Mouse (Mus musculus): ENCODE measurements around the gene Odf3l2. TPM values are rescaled to one million over a fixed set of nuclear protein-coding genes. Genes with fewer than 3 reads are reported as not detected.

Odf3l2 gene
- polyA plus RNA-seq, 1 experiment from 2014 or later = 0.17 TPM

- peak overlapping the region; percentile 80 for H3K4me3 ChIP-seq (replicated peaks)
- ATAC-seq (ENCODE audit: low FRiP score) = no peak
- H3K36me3 ChIP-seq = no peaks in the 10 kb centered on the region
- no peaks in the 10 kb centered on the region for H3K9me3 ChIP-seq (replicated peaks)
- peak overlapping the region; percentile 79 for H3K4me2 ChIP-seq
- H3K4me1 ChIP-seq = peaks cover 35% of the 10 kb centered on the region
- WGBS = 4% methylated on average over 23 of the region's 23 CpGs
- H3K9ac ChIP-seq (replicated peaks) = peak overlapping the region; percentile 95
- peaks cover 7% of the 10 kb centered on the region; the same call in 1 of the 2 replicates for H3K27me3 ChIP-seq (replicated peaks)
- H3K27ac ChIP-seq (replicated peaks) = peak overlapping the region; percentile 95; the same call in 1 of the 2 replicates
Observed at GRCm38 (mm10) chr10:79638486-79639204, 6.9 kb downstream of the Odf3l2 start.

- H3K27ac ChIP-seq (replicated peaks) = peak within 1 kb of the TSS; percentile 95
- H3K9me3 ChIP-seq (replicated peaks) = no peaks in the 10 kb centered on the region
- peak within 1 kb of the TSS; percentile 79 for H3K4me2 ChIP-seq
- peaks cover 7% of the 10 kb centered on the region; the same call in 1 of the 2 replicates for H3K27me3 ChIP-seq (replicated peaks)
- no peaks in the 10 kb centered on the region for H3K36me3 ChIP-seq
- peak within 1 kb of the TSS; percentile 95 for H3K9ac ChIP-seq (replicated peaks)
- H3K4me1 ChIP-seq = peaks cover 35% of the 10 kb centered on the region
- ATAC-seq (ENCODE audit: low FRiP score) = peak; percentile 92
- under 1% methylated on average over 98 of the region's 116 CpGs for WGBS
- peak within 1 kb of the TSS; percentile 80 for H3K4me3 ChIP-seq (replicated peaks)
Observed at GRCm38 (mm10) chr10:79637128-79638110, 8.1 kb downstream of the Odf3l2 start, which contains the start of gene Shc2. Shc2 (minus strand) TSS chr10:79637918.

- Histone ChIP-seq H3K9me3 (replicated peaks) (no peaks in the 10 kb centered on the region), H3K36me3 (no peaks in the 10 kb centered on the region), H3K4me2 (peak overlapping the region; percentile 79), H3K4me1 (peaks cover 35% of the 10 kb centered on the region), H3K9ac (replicated peaks) (peak overlapping the region; percentile 95), H3K27me3 (replicated peaks) (peaks cover 7% of the 10 kb centered on the region; the same call in 1 of the 2 replicates), H3K27ac (replicated peaks) (peak overlapping the region; percentile 95), H3K4me3 (replicated peaks) (peak overlapping the region; percentile 80)
- WGBS = 74% methylated on average over 8 of the region's 8 CpGs
- peak; percentile 16; the same call in 1 of the 2 replicates for ATAC-seq (ENCODE audit: low FRiP score)
Observed at GRCm38 (mm10) chr10:79636287-79636686, 9.3 kb downstream of the Odf3l2 start.

- no peak for ATAC-seq (ENCODE audit: low FRiP score)
- Histone ChIP-seq H3K4me2 (no peak overlapping the region), H3K4me3 (replicated peaks) (no peak overlapping the region), H3K9ac (replicated peaks) (no peak overlapping the region), H3K36me3 (no peaks in the 10 kb centered on the region), H3K27me3 (replicated peaks) (no peaks in the 10 kb centered on the region), H3K27ac (replicated peaks) (no peak overlapping the region), H3K9me3 (replicated peaks) (no peaks in the 10 kb centered on the region), H3K4me1 (peaks cover 25% of the 10 kb centered on the region)
- 84% methylated on average over 17 of the region's 17 CpGs for WGBS
Observed at GRCm38 (mm10) chr10:79633006-79633777, 12.3 kb downstream of the Odf3l2 start.

GRCm38 (mm10) chr10:79631432-79631831, 14.1 kb downstream of the Odf3l2 start:
- Histone ChIP-seq H3K9me3 (replicated peaks) (no peaks in the 10 kb centered on the region), H3K27ac (replicated peaks) (no peak overlapping the region), H3K4me1 (peaks cover 12% of the 10 kb centered on the region), H3K27me3 (replicated peaks) (no peaks in the 10 kb centered on the region), H3K36me3 (0 out of 2 replicates have a peak, but pooled peaks cover 2% of the 10 kb centered on the region), H3K4me2 (no peak overlapping the region), H3K4me3 (replicated peaks) (no peak overlapping the region), H3K9ac (replicated peaks) (no peak overlapping the region)
- ATAC-seq (ENCODE audit: low FRiP score) = no peak
- 69% methylated on average over 4 of the region's 4 CpGs for WGBS

- Histone ChIP-seq H3K36me3 (0 out of 2 replicates have a peak, but pooled peaks cover 10% of the 10 kb centered on the region), H3K27me3 (replicated peaks) (no peaks in the 10 kb centered on the region), H3K27ac (replicated peaks) (no peak overlapping the region), H3K4me3 (replicated peaks) (no peak overlapping the region), H3K9me3 (replicated peaks) (no peaks in the 10 kb centered on the region), H3K4me1 (no peaks in the 10 kb centered on the region), H3K4me2 (no peak overlapping the region), H3K9ac (replicated peaks) (no peak overlapping the region)
- no peak for ATAC-seq (ENCODE audit: low FRiP score)
- 85% methylated on average over 5 of the region's 5 CpGs for WGBS
Observed at GRCm38 (mm10) chr10:79628377-79628776, 17.2 kb downstream of the Odf3l2 start.

- H3K9me3 ChIP-seq (replicated peaks) = no peaks in the 10 kb centered on the region
- no peak overlapping the region for H3K27ac ChIP-seq (replicated peaks)
- 82% methylated on average over 10 of the region's 10 CpGs for WGBS
- H3K36me3 ChIP-seq = 0 out of 2 replicates have a peak, but pooled peaks cover 10% of the 10 kb centered on the region
- no peak overlapping the region for H3K9ac ChIP-seq (replicated peaks)
- H3K27me3 ChIP-seq (replicated peaks) = no peaks in the 10 kb centered on the region
- no peak for ATAC-seq (ENCODE audit: low FRiP score)
- H3K4me3 ChIP-seq (replicated peaks) = no peak overlapping the region
- no peaks in the 10 kb centered on the region for H3K4me1 ChIP-seq
- no peak overlapping the region for H3K4me2 ChIP-seq
Observed at GRCm38 (mm10) chr10:79626156-79626555, 19.4 kb downstream of the Odf3l2 start.

GRCm38 (mm10) chr10:79625398-79625797, 20.1 kb downstream of the Odf3l2 start:
- Histone ChIP-seq H3K27ac (replicated peaks) (no peak overlapping the region), H3K36me3 (0 out of 2 replicates have a peak, but pooled peaks cover 15% of the 10 kb centered on the region), H3K27me3 (replicated peaks) (no peaks in the 10 kb centered on the region), H3K4me2 (no peak overlapping the region), H3K4me1 (no peaks in the 10 kb centered on the region), H3K9me3 (replicated peaks) (no peaks in the 10 kb centered on the region), H3K9ac (replicated peaks) (no peak overlapping the region), H3K4me3 (replicated peaks) (no peak overlapping the region)
- WGBS = 78% methylated on average over 9 of the region's 9 CpGs
- no peak for ATAC-seq (ENCODE audit: low FRiP score)

GRCm38 (mm10) chr10:79623950-79624349, 21.6 kb downstream of the Odf3l2 start:
- H3K27me3 ChIP-seq (replicated peaks) = no peaks in the 10 kb centered on the region
- 67% methylated on average over 12 of the region's 12 CpGs for WGBS
- no peak overlapping the region for H3K27ac ChIP-seq (replicated peaks)
- H3K4me3 ChIP-seq (replicated peaks) = no peak overlapping the region
- no peak overlapping the region for H3K9ac ChIP-seq (replicated peaks)
- no peak for ATAC-seq (ENCODE audit: low FRiP score)
- no peaks in the 10 kb centered on the region for H3K4me1 ChIP-seq
- no peak overlapping the region for H3K4me2 ChIP-seq
- no peaks in the 10 kb centered on the region for H3K9me3 ChIP-seq (replicated peaks)
- peaks cover 21% of the 10 kb centered on the region; the same call in 1 of the 2 replicates for H3K36me3 ChIP-seq

GRCm38 (mm10) chr10:79616376-79616775, 29.2 kb downstream of the Odf3l2 start:
- no peak for ATAC-seq (ENCODE audit: low FRiP score)
- no peak overlapping the region for H3K27ac ChIP-seq (replicated peaks)
- WGBS = 89% methylated on average over 5 of the region's 5 CpGs

GRCm38 (mm10) chr10:79615860-79616259, 29.7 kb downstream of the Odf3l2 start:
- H3K27me3 ChIP-seq (replicated peaks) = peaks cover 19% of the 10 kb centered on the region
- H3K4me3 ChIP-seq (replicated peaks) = no peak overlapping the region
- WGBS = 14% methylated on average over 8 of the region's 8 CpGs
- no peak overlapping the region for H3K9ac ChIP-seq (replicated peaks)
- H3K4me2 ChIP-seq = no peak overlapping the region
- no peak overlapping the region for H3K27ac ChIP-seq (replicated peaks)
- H3K36me3 ChIP-seq = peaks cover 11% of the 10 kb centered on the region; the same call in 1 of the 2 replicates
- H3K9me3 ChIP-seq (replicated peaks) = no peaks in the 10 kb centered on the region
- ATAC-seq (ENCODE audit: low FRiP score) = no peak
- H3K4me1 ChIP-seq = peaks cover 30% of the 10 kb centered on the region

More at GRCm38 (mm10) chr10:79616376-79616775, 29.2 kb downstream of the Odf3l2 start:
- Histone ChIP-seq H3K4me1 (peaks cover 28% of the 10 kb centered on the region), H3K27me3 (replicated peaks) (peaks cover 19% of the 10 kb centered on the region), H3K4me3 (replicated peaks) (no peak overlapping the region), H3K4me2 (no peak overlapping the region), H3K9ac (replicated peaks) (no peak overlapping the region), H3K9me3 (replicated peaks) (no peaks in the 10 kb centered on the region), H3K36me3 (peaks cover 13% of the 10 kb centered on the region; the same call in 1 of the 2 replicates)
